Mouse (Mus musculus) CH12.LX (cell line): ENCODE data around the gene Klk8. TPM values are rescaled to one million over a fixed set of nuclear protein-coding genes. Genes with fewer than 3 reads are reported as not detected.

Source experiments
- DNase-seq: peaks from one replicate; pipeline ENCODE4 v3.0.0-alpha.2; 2013; ENCODE audit errors: extremely low read depth
- H3K27ac ChIP-seq: 2 replicates; pipeline ENCODE4 v1.5.1; 2012; ENCODE audit warnings: low read depth, mild to moderate bottlenecking, control low read depth, moderate library complexity; ENCODE audit not compliant: insufficient read depth
- H3K27me3 ChIP-seq: replicated peaks from 2 replicates; pipeline ENCODE3; 2012; ENCODE audit warnings: inconsistent platforms
- H3K36me3 ChIP-seq, 2 experiments: replicated peaks in 1 of 2; 2 replicates each; pipeline versions ENCODE3 to v1.6.1; 2012; ENCODE audit warnings: inconsistent platforms in 1 of 2, low read length in 1 of 2, mild to moderate bottlenecking in 1 of 2, mixed read lengths in 1 of 2, moderate library complexity in 1 of 2; ENCODE audit not compliant: control insufficient read depth in 1 of 2, insufficient read depth in 1 of 2
- H3K4me1 ChIP-seq, 2 experiments: 2 replicates each; pipeline ENCODE4 v1.6.1; 2012; ENCODE audit warnings: inconsistent platforms in 1 of 2, moderate library complexity in 1 of 2; ENCODE audit not compliant: insufficient read depth in 2 of 2, control insufficient read depth in 1 of 2
- H3K4me2 ChIP-seq: 2 replicates; pipeline ENCODE4 v1.6.1; 2012; ENCODE audit warnings: low read depth, mild to moderate bottlenecking, control low read depth; ENCODE audit not compliant: poor library complexity, insufficient read depth, severe bottlenecking
- H3K4me3 ChIP-seq, 3 experiments: fragments of 150-350 bp in 1 of 3; sonication (generic) in 1 of 3; replicated peaks in 1 of 3; 2 replicates each; pipeline versions ENCODE3 to v1.5.1; 2011 to 2012; ENCODE audit warnings: low read depth in 2 of 3, low read length in 2 of 3, mild to moderate bottlenecking in 2 of 3, moderate library complexity in 2 of 3, control low read depth in 1 of 3, improper control_type of control experiment in 1 of 3, inconsistent platforms in 1 of 3, mixed read lengths in 1 of 3; ENCODE audit not compliant: poor library complexity in 1 of 3
- H3K79me2 ChIP-seq: replicated peaks from 2 replicates; pipeline ENCODE4 v1.6.1; 2012; ENCODE audit warnings: mild to moderate bottlenecking, moderate library complexity; ENCODE audit not compliant: control insufficient read depth, poor library complexity, insufficient read depth, severe bottlenecking; ENCODE audit errors: extremely low read depth
- H3K9ac ChIP-seq: 2 replicates; pipeline ENCODE4 v1.6.1; 2012; ENCODE audit warnings: low read depth, mild to moderate bottlenecking, control low read depth, moderate library complexity; ENCODE audit not compliant: insufficient read depth
- H3K9me3 ChIP-seq: replicated peaks from 2 replicates; pipeline ENCODE3; 2012; ENCODE audit warnings: low read length, inconsistent platforms, mixed read lengths
- BHLHE40 ChIP-seq: IDR thresholded peaks from 2 replicates; pipeline ENCODE4 v1.6.1; 2011; ENCODE audit warnings: mild to moderate bottlenecking, low read depth, low read length, improper control_type of control experiment
- CHD2 ChIP-seq: IDR thresholded peaks from 2 replicates; pipeline ENCODE4 v1.6.1; 2011; ENCODE audit warnings: low read length, improper control_type of control experiment
- CTCF ChIP-seq, 2 experiments: IDR thresholded peaks in 1 of 2; conservative IDR thresholded peaks in 1 of 2; 2 replicates each; pipeline ENCODE4 v1.5.1; 2011 to 2012; ENCODE audit warnings: low read depth in 2 of 2, low read length in 2 of 2, improper control_type of control experiment in 1 of 2, inconsistent platforms in 1 of 2, mild to moderate bottlenecking in 1 of 2, moderate library complexity in 1 of 2
- ELF1 ChIP-seq: IDR thresholded peaks from 2 replicates; pipeline ENCODE4 v1.6.1; 2014; ENCODE audit warnings: low read depth, mild to moderate bottlenecking, inconsistent platforms, low read length, improper control_type of control experiment
- EP300 ChIP-seq: IDR thresholded peaks from 2 replicates; pipeline ENCODE4 v1.6.1; 2011; ENCODE audit warnings: low read length, improper control_type of control experiment
- GABPA ChIP-seq: IDR thresholded peaks from 2 replicates; pipeline ENCODE4 v1.6.1; 2012; ENCODE audit warnings: low read depth, low read length, improper control_type of control experiment, inconsistent platforms; ENCODE audit not compliant: insufficient replicate concordance
- IRF4 ChIP-seq: IDR thresholded peaks from 2 replicates; pipeline ENCODE4 v1.6.1; 2014; ENCODE audit warnings: low read depth, mild to moderate bottlenecking, inconsistent platforms, low read length, improper control_type of control experiment
- MAX ChIP-seq: IDR thresholded peaks from 2 replicates; pipeline ENCODE4 v1.6.1; 2011; ENCODE audit warnings: low read length, improper control_type of control experiment
- MAZ ChIP-seq: IDR thresholded peaks from 2 replicates; pipeline ENCODE4 v1.6.1; 2012; ENCODE audit warnings: low read depth, mild to moderate bottlenecking, inconsistent platforms, low read length, improper control_type of control experiment, moderate library complexity
- MEF2A ChIP-seq: IDR thresholded peaks from 2 replicates; pipeline ENCODE4 v1.6.1; 2014; ENCODE audit warnings: low read depth, mild to moderate bottlenecking, inconsistent platforms, low read length, improper control_type of control experiment, borderline replicate concordance
- NRF1 ChIP-seq: IDR thresholded peaks from 2 replicates; pipeline ENCODE4 v1.6.1; 2014; ENCODE audit warnings: low read depth, mild to moderate bottlenecking, inconsistent platforms, low read length, improper control_type of control experiment, moderate library complexity
- PAX5 ChIP-seq: IDR thresholded peaks from 2 replicates; pipeline ENCODE4 v1.6.1; 2012; ENCODE audit warnings: low read length, inconsistent platforms, mixed read lengths
- RAD21 ChIP-seq: IDR thresholded peaks from 2 replicates; pipeline ENCODE4 v1.6.1; 2011; ENCODE audit warnings: low read depth, mild to moderate bottlenecking, low read length, improper control_type of control experiment, moderate library complexity
- RCOR1 ChIP-seq: conservative IDR thresholded peaks from 2 replicates; pipeline ENCODE4 v1.6.1; 2012; ENCODE audit warnings: low read depth, mild to moderate bottlenecking, inconsistent platforms, low read length, improper control_type of control experiment
- TBP ChIP-seq: conservative IDR thresholded peaks from 2 replicates; pipeline ENCODE4 v1.6.1; 2011; ENCODE audit warnings: low read depth, low read length, improper control_type of control experiment
- TCF12 ChIP-seq: IDR thresholded peaks from 2 replicates; pipeline ENCODE4 v1.6.1; 2014; ENCODE audit warnings: low read depth, mild to moderate bottlenecking, inconsistent platforms, low read length, improper control_type of control experiment
- USF2 ChIP-seq: conservative IDR thresholded peaks from 2 replicates; pipeline ENCODE4 v1.6.1; 2011; ENCODE audit warnings: low read depth, low read length, improper control_type of control experiment
- ZC3H11A ChIP-seq: IDR thresholded peaks from 2 replicates; pipeline ENCODE4 v1.6.1; 2012; ENCODE audit warnings: low read depth, mild to moderate bottlenecking, inconsistent platforms, low read length, improper control_type of control experiment
- ZKSCAN1 ChIP-seq: IDR thresholded peaks from 2 replicates; pipeline ENCODE4 v1.6.1; 2012; ENCODE audit warnings: low read depth, inconsistent platforms, low read length, improper control_type of control experiment, borderline replicate concordance
- dilution Hi-C: fragments of 300-500 bp; cut with MboI; formaldehyde crosslinking; loops from 2 replicates; pipeline ENCODE4 v1.14.3; 2020; ENCODE audit warnings: low sequenced_read_pairs; ENCODE audit not compliant: extremely low pct_unique_long_range_greater_than_20kb, extremely low pct_ligation_motif_present
- in situ Hi-C: fragments of 300-500 bp; cut with MboI; formaldehyde crosslinking; loops from 3 replicates; pipeline ENCODE4 v1.14.3; 2019; ENCODE audit warnings: low sequenced_read_pairs, low pct_ligation_motif_present, low pct_unique_long_range_greater_than_20kb, mixed read lengths
- polyA plus RNA-seq: library from polyadenylated mRNA; unstranded; fragments of >175 nt; gene quantifications from 2 replicates; pipeline ENCODE4 v1.2.1, GENCODE M21; 2012; ENCODE audit warnings: low read depth; ENCODE audit not compliant: insufficient read length
- total RNA-seq, 2 experiments: library from RNA; depleted of rRNA; stranded (reverse); fragments of 300-350 nt in 1 of 2; fragments of >200 nt in 1 of 2; gene quantifications; 2 replicates each; pipeline ENCODE4 v1.2.3; 2012 to 2014

The Klk8 gene
- total and polyA plus RNA-seq, 3 experiments, result 5.3 to 51.2 (median 5.5) TPM

DNA sequence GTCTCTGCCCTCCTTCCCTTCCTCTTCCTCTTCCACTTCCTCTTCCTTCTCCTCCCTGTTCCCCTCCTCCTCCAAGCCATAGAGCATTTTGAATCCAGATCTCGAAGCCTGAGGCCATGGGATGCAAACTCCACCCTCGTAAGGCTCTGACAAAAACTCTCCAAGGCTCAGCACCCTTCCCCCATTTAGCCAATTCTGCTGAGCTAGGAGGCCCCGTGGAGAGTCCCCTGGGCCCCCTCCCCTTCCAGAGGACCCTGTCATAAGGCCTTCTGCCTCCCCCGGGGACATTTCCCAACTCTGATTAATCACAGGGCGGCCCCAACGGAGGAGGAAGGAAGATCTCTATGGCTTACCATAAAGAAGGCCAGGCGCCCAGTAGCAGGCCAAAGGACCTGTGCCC, 5.8 kb upstream of the Klk8 start, which contains the start of gene Klk9:
Gene Klk9 (plus strand): TSS at position 301 of the 400 bp plus-strand sequence.
- Histone ChIP-seq H3K79me2 (no peaks in the 10 kb centered on the region), H3K36me3 (no peaks in the 10 kb centered on the region), H3K27ac (no peak within 1 kb of the TSS), H3K4me2 (no peak within 1 kb of the TSS), H3K9ac (no peak within 1 kb of the TSS), H3K4me1 (peaks cover 6 to 10% of the 10 kb centered on the region in 2 experiments), H3K27me3 (peaks cover 76% of the 10 kb centered on the region), H3K4me3 (no peak within 1 kb of the TSS), H3K9me3 (no peaks in the 10 kb centered on the region)
- dilution Hi-C loops, result no loop called here
- in situ Hi-C loops, result loop anchor here (25.0 kb wide), 1 partner anchor 304 kb away; the partner anchor contains the start of gene Iglon5
- no peak for DNase-seq
- TF ChIP-seq IRF4 (no peak), ZC3H11A (no peak), CHD2 (no peak), BHLHE40 (no peak), TBP (no peak), GABPA (no peak), RAD21 (no peak), ZKSCAN1 (no peak), EP300 (no peak), ELF1 (no peak)

GRCm38 (mm10) chr7:43796355-43796754, 1.0 kb upstream of the Klk8 start:
- peak overlapping the region in 1 of 3 experiments; percentile 72 for H3K4me3 ChIP-seq
- H3K9ac ChIP-seq, result no peak overlapping the region; the same call in 1 of the 2 replicates
- no peak for TF ChIP-seq EP300
- TF ChIP-seq USF2, result no peak
- no peak for TF ChIP-seq RCOR1
- TF ChIP-seq NRF1, result no peak
- TF ChIP-seq CHD2, result no peak
- no peak for TF ChIP-seq TBP
- no peak for TF ChIP-seq GABPA
- no peak for TF ChIP-seq CTCF (conservative IDR thresholded peaks at IDR 0.05 in 1 of 2, IDR thresholded peaks at IDR 0.05 in 1 of 2; ENCODE audit: low read depth in 2 of 2, low read length in 2 of 2)
- TF ChIP-seq PAX5, result no peak
- TF ChIP-seq TCF12, result no peak
- TF ChIP-seq MAX, result no peak
- no peak for TF ChIP-seq BHLHE40
- TF ChIP-seq MEF2A, result no peak
- TF ChIP-seq MAZ, result no peak
- no peak for TF ChIP-seq ZKSCAN1
- dilution Hi-C loops, result no loop called here
- in situ Hi-C loops, result loop anchor here (25.0 kb wide), 1 partner anchor 309 kb away; the partner anchor contains the start of gene Iglon5
- H3K4me2 ChIP-seq, result peak overlapping the region; percentile 70
- H3K9me3 ChIP-seq, result no peaks in the 10 kb centered on the region
- H3K79me2 ChIP-seq, result no peaks in the 10 kb centered on the region
- H3K27me3 ChIP-seq, result peaks cover 88% of the 10 kb centered on the region
- no peak overlapping the region for H3K27ac ChIP-seq
- H3K4me1 ChIP-seq, result peaks cover 6 to 20% of the 10 kb centered on the region in 2 experiments
- no peaks in the 10 kb centered on the region for H3K36me3 ChIP-seq
- DNase-seq, result no peak
